Mouse (Mus musculus) lung, postnatal 0 days (tissue): Measurements from ENCODE around the gene Med29.

Experiments
- CTCF ChIP-seq: IDR thresholded peaks from 2 replicates; pipeline ENCODE4 v1.5.1; 2016; ENCODE audit warnings: antibody characterized with exemption, mild to moderate bottlenecking
- EP300 ChIP-seq: IDR thresholded peaks from 2 replicates; pipeline ENCODE4 v1.6.1; 2016; ENCODE audit warnings: antibody characterized with exemption, mild to moderate bottlenecking, control low read depth

GRCm38 (mm10) chr7:28359854-28360253 is 32.7 kb downstream of the Med29 start:
- TF ChIP-seq CTCF (no peak), EP300 (no peak)
